Mouse (Mus musculus): ENCODE measurements around the gene Vars. TPM values are rescaled to one million over a fixed set of nuclear protein-coding genes. Genes with fewer than 3 reads are reported as not detected.

Vars gene
- total and polyA plus RNA-seq, 2 experiments from 2014 or later, result 40.9 to 97.8 TPM

DNA sequence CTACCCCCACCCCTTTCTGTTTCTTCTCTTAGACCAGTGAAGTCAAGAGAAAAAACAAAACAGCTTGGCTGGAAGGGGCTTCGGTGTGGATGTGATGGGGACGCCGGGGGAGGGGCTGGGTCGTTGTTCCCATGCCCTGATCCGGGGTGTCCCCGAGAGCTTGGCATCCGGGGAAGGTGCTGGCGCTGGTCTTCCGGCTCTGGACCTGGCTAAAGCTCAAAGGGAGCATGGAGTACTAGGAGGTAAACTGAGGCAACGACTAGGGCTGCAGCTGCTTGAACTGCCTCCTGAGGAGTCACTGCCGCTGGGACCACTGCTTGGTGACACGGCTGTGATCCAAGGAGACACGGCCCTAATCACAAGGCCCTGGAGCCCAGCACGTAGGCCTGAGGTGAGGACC is 59.3 kb downstream of the Vars start:
- peak overlapping the region; percentile 76 for H3K9ac ChIP-seq (replicated peaks; ENCODE audit: low read length, poor library complexity, severe bottlenecking)
- peak overlapping the region; percentile 79 for H3K4me2 ChIP-seq (ENCODE audit: low read depth, low read length, poor library complexity, severe bottlenecking)
- H3K36me3 ChIP-seq (ENCODE audit: insufficient read depth, low read length), result peaks cover 6% of the 10 kb centered on the region; the same call in 1 of the 2 replicates
- ATAC-seq (ENCODE audit: low FRiP score), result no peak
- no peak for DNase-seq (ENCODE audit: low spot score)
- H3K4me1 ChIP-seq (ENCODE audit: insufficient read depth, low read length), result peaks cover 4% of the 10 kb centered on the region
- peaks cover 13% of the 10 kb centered on the region; the same call in 1 of the 2 replicates for H3K27me3 ChIP-seq (ENCODE audit: insufficient read depth, low read length)
- peak overlapping the region; percentile 3; the same call in 1 of the 2 replicates for H3K27ac ChIP-seq (ENCODE audit: low read depth, low read length)
- 16% methylated on average over 14 of the region's 14 CpGs for WGBS
- H3K9me3 ChIP-seq (ENCODE audit: low read length), result no peaks in the 10 kb centered on the region
- TF ChIP-seq CTCF (IDR thresholded peaks at IDR 0.05), result no peak
- peak overlapping the region; percentile 72 for H3K4me3 ChIP-seq (ENCODE audit: low read depth, low read length)

DNA sequence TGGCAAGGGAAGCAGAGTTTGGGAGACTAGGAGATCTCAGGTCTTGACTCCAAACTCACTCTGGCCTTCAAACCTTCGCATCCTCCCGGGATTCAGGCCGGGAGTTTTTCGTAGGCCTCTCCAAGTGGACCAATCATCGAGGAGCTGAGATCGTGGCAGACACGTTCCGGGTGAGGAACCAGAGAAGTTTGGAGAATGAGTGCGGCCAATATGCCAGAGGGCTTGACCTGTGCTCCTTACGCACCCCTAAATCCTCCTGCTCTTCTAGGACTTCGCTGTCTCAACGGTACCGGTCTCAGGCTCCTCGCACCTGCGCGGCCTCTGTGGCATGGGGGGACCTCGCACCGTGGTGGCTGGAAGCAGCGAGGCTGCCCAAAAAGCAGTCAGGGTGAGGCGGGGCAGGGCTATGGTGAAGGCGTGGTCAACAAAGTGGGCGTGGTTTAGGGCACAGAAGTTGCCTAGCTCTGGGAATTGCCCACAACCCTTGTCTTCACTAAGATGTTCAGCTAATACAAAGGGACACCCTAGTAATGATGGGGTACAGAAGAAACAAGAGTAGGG is 60.0 kb downstream of the Vars start:
- no peak for ATAC-seq (ENCODE audit: low FRiP score)
- H3K27me3 ChIP-seq (ENCODE audit: insufficient read depth, low read length), result peaks cover 20% of the 10 kb centered on the region; the same call in 1 of the 2 replicates

DNA sequence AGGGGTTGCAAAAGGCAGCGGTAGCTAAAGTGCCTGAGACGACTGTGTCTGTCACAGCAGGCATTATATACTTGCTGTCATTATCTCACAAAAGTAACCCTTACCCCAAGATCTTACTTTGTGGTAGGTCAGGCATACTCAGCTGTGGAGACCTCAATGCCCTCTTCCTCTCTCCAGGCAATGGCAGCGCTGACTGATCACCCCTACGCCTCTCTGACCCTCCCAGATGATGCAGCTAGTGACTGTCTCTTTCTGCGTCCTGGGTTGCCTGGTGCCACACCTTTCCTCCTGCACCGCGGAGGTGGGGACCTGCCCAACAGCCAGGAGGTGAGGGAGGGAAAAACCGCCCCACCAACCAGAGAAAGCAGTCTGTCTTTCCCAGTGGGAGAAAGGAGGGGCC is 60.5 kb downstream of the Vars start:
- Histone ChIP-seq H3K4me3 (ENCODE audit: low read depth, low read length) (no peak overlapping the region), H3K4me2 (ENCODE audit: low read depth, low read length, poor library complexity, severe bottlenecking) (no peak overlapping the region)

More for the DNA sequence above, 60.0 kb downstream of the Vars start:
- no peak for TF ChIP-seq CTCF (IDR thresholded peaks at IDR 0.05)
- Histone ChIP-seq H3K9ac (replicated peaks; ENCODE audit: low read length, poor library complexity, severe bottlenecking) (no peak overlapping the region), H3K9me3 (ENCODE audit: low read length) (no peaks in the 10 kb centered on the region), H3K36me3 (ENCODE audit: insufficient read depth, low read length) (peaks cover 6% of the 10 kb centered on the region; the same call in 1 of the 2 replicates), H3K4me3 (ENCODE audit: low read depth, low read length) (0 out of 2 replicates have a peak overlapping the region, but pooled peaks have one; percentile 72), H3K27ac (ENCODE audit: low read depth, low read length) (no peak overlapping the region), H3K4me1 (ENCODE audit: insufficient read depth, low read length) (peaks cover 4% of the 10 kb centered on the region), H3K4me2 (ENCODE audit: low read depth, low read length, poor library complexity, severe bottlenecking) (peak overlapping the region; percentile 79)
- 67% methylated on average over 22 of the region's 22 CpGs for WGBS
- DNase-seq (ENCODE audit: low spot score), result no peak

DNA sequence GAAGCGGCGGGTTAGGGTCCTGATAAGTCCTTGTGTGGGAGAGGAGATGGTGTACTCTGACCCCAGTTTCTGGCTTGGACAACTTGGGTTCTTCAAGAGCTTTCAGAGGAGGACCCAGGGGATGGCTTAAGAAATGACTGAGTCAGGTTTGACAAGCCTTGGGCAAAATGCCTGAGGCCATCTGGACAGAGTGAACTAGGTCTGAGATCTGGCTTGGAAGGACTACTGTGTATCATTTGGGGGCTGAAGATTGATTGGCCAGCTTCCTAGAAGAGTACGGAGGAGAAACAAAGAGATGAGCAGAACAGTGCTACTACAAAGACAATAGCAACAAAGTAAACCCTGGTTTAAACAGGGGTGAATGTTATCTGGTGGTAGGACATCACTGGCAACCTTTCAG is 62.7 kb downstream of the Vars start:
- H3K4me1 ChIP-seq (ENCODE audit: insufficient read depth, low read length), result peaks cover 4% of the 10 kb centered on the region
- DNase-seq (ENCODE audit: low spot score) (peak; percentile 63), ATAC-seq (ENCODE audit: low FRiP score) (no peak)
- no peak overlapping the region for H3K27ac ChIP-seq (ENCODE audit: low read depth, low read length)
- no peaks in the 10 kb centered on the region for H3K9me3 ChIP-seq (ENCODE audit: low read length)
- no peak for TF ChIP-seq CTCF (IDR thresholded peaks at IDR 0.05)
- H3K36me3 ChIP-seq (ENCODE audit: insufficient read depth, low read length), result peaks cover 6% of the 10 kb centered on the region; the same call in 1 of the 2 replicates
- no peak overlapping the region for H3K9ac ChIP-seq (replicated peaks; ENCODE audit: low read length, poor library complexity, severe bottlenecking)
- H3K4me3 ChIP-seq (ENCODE audit: low read depth, low read length), result no peak overlapping the region
- no peak overlapping the region for H3K4me2 ChIP-seq (ENCODE audit: low read depth, low read length, poor library complexity, severe bottlenecking)
- WGBS, result 91% methylated on average over 3 of the region's 3 CpGs
- H3K27me3 ChIP-seq (ENCODE audit: insufficient read depth, low read length), result peaks cover 20% of the 10 kb centered on the region; the same call in 1 of the 2 replicates

More for the DNA sequence above, 60.5 kb downstream of the Vars start:
- H3K36me3 ChIP-seq (ENCODE audit: insufficient read depth, low read length), result peaks cover 6% of the 10 kb centered on the region; the same call in 1 of the 2 replicates
- H3K27me3 ChIP-seq (ENCODE audit: insufficient read depth, low read length), result peaks cover 20% of the 10 kb centered on the region; the same call in 1 of the 2 replicates
- DNase-seq (ENCODE audit: low spot score), result no peak
- no peaks in the 10 kb centered on the region for H3K9me3 ChIP-seq (ENCODE audit: low read length)
- no peak overlapping the region for H3K9ac ChIP-seq (replicated peaks; ENCODE audit: low read length, poor library complexity, severe bottlenecking)
- no peak for ATAC-seq (ENCODE audit: low FRiP score)
- no peak for TF ChIP-seq CTCF (IDR thresholded peaks at IDR 0.05)
- WGBS, result 88% methylated on average over 8 of the region's 8 CpGs
- no peak overlapping the region for H3K27ac ChIP-seq (ENCODE audit: low read depth, low read length)
- H3K4me1 ChIP-seq (ENCODE audit: insufficient read depth, low read length), result peaks cover 4% of the 10 kb centered on the region

DNA sequence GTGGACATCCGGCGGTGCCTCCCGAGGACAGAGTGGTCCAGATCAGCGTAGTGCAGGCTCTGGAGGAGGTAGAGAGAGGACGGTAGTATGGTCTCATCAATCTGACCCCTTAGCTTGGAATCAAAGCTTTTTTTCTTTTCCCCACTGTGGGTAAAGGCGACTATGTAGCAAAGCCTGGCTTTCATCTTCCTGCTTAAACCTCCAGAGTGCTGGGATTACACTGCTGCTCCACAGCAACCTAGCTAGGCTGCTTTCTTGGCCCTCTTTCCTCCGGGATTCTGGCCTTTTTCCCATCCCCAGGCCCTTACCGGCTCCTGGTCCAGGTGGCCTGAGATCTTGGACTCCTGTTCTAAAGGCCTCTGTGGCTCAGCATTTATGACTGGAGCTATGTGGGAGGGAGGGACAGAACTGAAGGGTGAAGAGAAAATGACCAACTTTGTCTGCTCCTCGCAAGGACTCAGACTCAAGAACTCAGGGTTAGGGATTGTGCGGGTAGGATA is 63.6 kb downstream of the Vars start:
- H3K27ac ChIP-seq (ENCODE audit: low read depth, low read length), result no peak overlapping the region
- TF ChIP-seq CTCF (IDR thresholded peaks at IDR 0.05), result no peak
- no peak overlapping the region for H3K4me2 ChIP-seq (ENCODE audit: low read depth, low read length, poor library complexity, severe bottlenecking)
- 44% methylated on average over 10 of the region's 10 CpGs for WGBS
- H3K27me3 ChIP-seq (ENCODE audit: insufficient read depth, low read length), result peaks cover 20% of the 10 kb centered on the region; the same call in 1 of the 2 replicates
- no peak for DNase-seq (ENCODE audit: low spot score)
- no peak for ATAC-seq (ENCODE audit: low FRiP score)
- H3K9ac ChIP-seq (replicated peaks; ENCODE audit: low read length, poor library complexity, severe bottlenecking), result no peak overlapping the region
- no peaks in the 10 kb centered on the region for H3K9me3 ChIP-seq (ENCODE audit: low read length)
- peaks cover 4% of the 10 kb centered on the region for H3K4me1 ChIP-seq (ENCODE audit: insufficient read depth, low read length)
- H3K4me3 ChIP-seq (ENCODE audit: low read depth, low read length), result no peak overlapping the region
- H3K36me3 ChIP-seq (ENCODE audit: insufficient read depth, low read length), result peaks cover 6% of the 10 kb centered on the region; the same call in 1 of the 2 replicates
